Mouse (Mus musculus): Measurements from ENCODE around the gene Rbms1. TPM values are rescaled to one million over a fixed set of nuclear protein-coding genes. Genes with fewer than 3 reads are reported as not detected.

Gene Rbms1
- total and polyA plus RNA-seq, 3 experiments = 10.1 to 27.4 TPM; not detected in 1

GRCm38 (mm10) chr2:60730024-60730423 is 233.0 kb downstream of the Rbms1 start:
- TF ChIP-seq POLR2AphosphoS2 (IDR thresholded peaks at IDR 0.05; ENCODE audit: low read length) (no peak), POLR2AphosphoS5 (IDR thresholded peaks at IDR 0.05; ENCODE audit: borderline replicate concordance, low read depth, low read length) (no peak), SIN3A (IDR thresholded peaks at IDR 0.05; ENCODE audit: low read length) (no peak), CHD1 (IDR thresholded peaks at IDR 0.05; ENCODE audit: low read depth, low read length) (no peak), ZNF384 (IDR thresholded peaks at IDR 0.05; ENCODE audit: low read depth, low read length) (no peak), ZC3H11A (IDR thresholded peaks at IDR 0.05; ENCODE audit: low read depth, low read length) (no peak), E2F4 (IDR thresholded peaks at IDR 0.05; ENCODE audit: borderline replicate concordance, low read depth, low read length) (no peak), EP300 (IDR thresholded peaks at IDR 0.05; ENCODE audit: low read depth in 1 of 2, low read length in 2 of 2) (no peak), CHD2 (IDR thresholded peaks at IDR 0.05; ENCODE audit: low read length) (no peak), MEF2A (IDR thresholded peaks at IDR 0.05; ENCODE audit: extremely low read depth, insufficient replicate concordance, low read depth, low read length, poor library complexity, severe bottlenecking) (no peak), CTCF (IDR thresholded peaks at IDR 0.05 in 2 of 3, conservative IDR thresholded peaks at IDR 0.05 in 1 of 3; ENCODE audit: control insufficient read depth in 1 of 3, insufficient read depth in 1 of 3, low read depth in 2 of 3, low read length in 3 of 3, poor library complexity in 1 of 3, severe bottlenecking in 1 of 3) (no peak), JUND (IDR thresholded peaks at IDR 0.05; ENCODE audit: low read depth, low read length) (no peak), TCF12 (IDR thresholded peaks at IDR 0.05; ENCODE audit: low read depth, low read length) (no peak), TAL1 (IDR thresholded peaks at IDR 0.05; ENCODE audit: low read length) (no peak)

DNA sequence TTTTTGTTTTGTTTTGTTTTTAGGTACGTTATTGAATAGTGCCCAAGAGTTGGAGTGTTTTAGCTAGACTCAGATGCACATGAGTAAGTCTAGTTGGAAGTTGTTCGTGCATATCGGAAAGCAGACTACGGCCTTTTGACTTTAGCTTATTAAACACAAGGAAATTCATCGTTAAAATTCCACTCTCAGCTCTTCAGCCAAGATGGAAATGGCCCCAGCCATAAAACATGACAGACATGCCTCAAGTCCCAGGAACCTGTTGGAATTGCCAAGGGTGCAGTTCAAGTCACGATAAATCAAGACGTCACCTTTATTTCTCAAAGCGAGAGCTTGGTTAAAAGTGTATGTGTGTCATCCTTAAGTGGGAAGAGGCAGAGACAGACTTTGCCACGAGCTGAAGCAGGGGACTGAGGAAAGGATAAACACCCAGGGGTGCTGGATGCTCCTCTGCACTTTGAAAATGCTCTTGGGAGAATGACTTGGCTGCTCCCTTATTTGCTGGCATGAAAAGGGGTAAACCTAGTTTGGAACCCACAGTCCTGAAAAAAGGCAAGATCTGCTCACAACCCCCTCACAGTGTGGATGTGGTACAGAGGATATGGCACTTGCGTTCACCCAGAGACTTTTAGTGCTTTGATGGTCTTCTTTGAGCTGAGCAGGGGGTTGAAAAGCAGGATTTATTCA is 233.9 kb downstream of the Rbms1 start:
- H3K4me3 ChIP-seq (ENCODE audit: control insufficient read depth in 1 of 2, insufficient read depth in 1 of 2, low read depth in 2 of 2, low read length in 2 of 2) = no peak overlapping the region
- H3K27me3 ChIP-seq (ENCODE audit: control insufficient read depth in 1 of 2, insufficient read depth in 2 of 2, low read length in 2 of 2) = no peaks in the 10 kb centered on the region
- H3K79me2 ChIP-seq (ENCODE audit: control insufficient read depth, insufficient read depth, low read length, poor library complexity) = no peaks in the 10 kb centered on the region
- no peaks in the 10 kb centered on the region for H3K4me1 ChIP-seq (ENCODE audit: control insufficient read depth in 1 of 2, insufficient read depth in 2 of 2, low read length in 2 of 2)
- no peaks in the 10 kb centered on the region for H3K36me3 ChIP-seq (ENCODE audit: control insufficient read depth in 1 of 2, insufficient read depth in 2 of 2, low read length in 2 of 2)
- no peak overlapping the region for H3K9ac ChIP-seq (ENCODE audit: control insufficient read depth, low read depth, low read length, poor library complexity, severe bottlenecking)
- TF ChIP-seq POLR2AphosphoS5 (IDR thresholded peaks at IDR 0.05; ENCODE audit: borderline replicate concordance, low read depth, low read length) (no peak), ELF1 (IDR thresholded peaks at IDR 0.05; ENCODE audit: low read depth, low read length) (no peak), MXI1 (IDR thresholded peaks at IDR 0.05; ENCODE audit: low read depth, low read length) (no peak), NRF1 (IDR thresholded peaks at IDR 0.05; ENCODE audit: insufficient read depth, low read depth, low read length, poor library complexity, severe bottlenecking) (no peak), GATA1 (IDR thresholded peaks at IDR 0.05; ENCODE audit: low read depth, low read length) (no peak), TAL1 (IDR thresholded peaks at IDR 0.05; ENCODE audit: low read length) (no peak), USF1 (IDR thresholded peaks at IDR 0.05; ENCODE audit: low read depth, low read length) (no peak), UBTF (IDR thresholded peaks at IDR 0.05; ENCODE audit: borderline replicate concordance, insufficient read depth, low read depth, low read length) (no peak), USF2 (IDR thresholded peaks at IDR 0.05; ENCODE audit: borderline replicate concordance in 1 of 2, insufficient read depth in 1 of 2, low read depth in 1 of 2, low read length in 2 of 2) (no peak), HCFC1 (IDR thresholded peaks at IDR 0.05; ENCODE audit: low read depth, low read length) (no peak), RAD21 (IDR thresholded peaks at IDR 0.05; ENCODE audit: low read depth, low read length) (no peak), POLR2A (IDR thresholded peaks at IDR 0.05; ENCODE audit: control insufficient read depth in 1 of 2, insufficient read depth in 1 of 2, low read depth in 1 of 2, low read length in 2 of 2, poor library complexity in 1 of 2) (no peak), MAFK (IDR thresholded peaks at IDR 0.05; ENCODE audit: borderline replicate concordance, low read depth, low read length) (no peak), CHD1 (IDR thresholded peaks at IDR 0.05; ENCODE audit: low read depth, low read length) (no peak), MYC (IDR thresholded peaks at IDR 0.05; ENCODE audit: low read depth, low read length) (no peak), BHLHE40 (IDR thresholded peaks at IDR 0.05; ENCODE audit: borderline replicate concordance, low read depth, low read length) (no peak), JUND (IDR thresholded peaks at IDR 0.05; ENCODE audit: low read depth, low read length) (no peak), TCF12 (IDR thresholded peaks at IDR 0.05; ENCODE audit: low read depth, low read length) (no peak), KAT2A (conservative IDR thresholded peaks at IDR 0.05; ENCODE audit: low read depth, low read length) (no peak), ZNF384 (IDR thresholded peaks at IDR 0.05; ENCODE audit: low read depth, low read length) (no peak)
- no peaks in the 10 kb centered on the region for H3K9me3 ChIP-seq (replicated peaks; ENCODE audit: insufficient read depth, low read length)
- no peak overlapping the region for H3K27ac ChIP-seq (ENCODE audit: control insufficient read depth, low read depth, low read length)
- DNase-seq (ENCODE audit: low read depth, low spot score) = no peak

More at GRCm38 (mm10) chr2:60730024-60730423, 233.0 kb downstream of the Rbms1 start:
- no peaks in the 10 kb centered on the region for H3K9me3 ChIP-seq (replicated peaks; ENCODE audit: insufficient read depth, low read length)
- no peak for DNase-seq (ENCODE audit: low read depth, low spot score)
- no peaks in the 10 kb centered on the region for H3K36me3 ChIP-seq (ENCODE audit: control insufficient read depth in 1 of 2, insufficient read depth in 2 of 2, low read length in 2 of 2)
- H3K79me2 ChIP-seq (ENCODE audit: control insufficient read depth, insufficient read depth, low read length, poor library complexity) = no peaks in the 10 kb centered on the region
- no peak overlapping the region for H3K27ac ChIP-seq (ENCODE audit: control insufficient read depth, low read depth, low read length)
- H3K9ac ChIP-seq (ENCODE audit: control insufficient read depth, low read depth, low read length, poor library complexity, severe bottlenecking) = no peak overlapping the region
- H3K4me1 ChIP-seq (ENCODE audit: control insufficient read depth in 1 of 2, insufficient read depth in 2 of 2, low read length in 2 of 2) = no peaks in the 10 kb centered on the region
- H3K4me3 ChIP-seq (ENCODE audit: control insufficient read depth in 1 of 2, insufficient read depth in 1 of 2, low read depth in 2 of 2, low read length in 2 of 2) = no peak overlapping the region
- H3K27me3 ChIP-seq (ENCODE audit: control insufficient read depth in 1 of 2, insufficient read depth in 2 of 2, low read length in 2 of 2) = no peaks in the 10 kb centered on the region
